Mouse (Mus musculus): ENCODE results near the gene Pcx.

Pcx gene

DNA sequence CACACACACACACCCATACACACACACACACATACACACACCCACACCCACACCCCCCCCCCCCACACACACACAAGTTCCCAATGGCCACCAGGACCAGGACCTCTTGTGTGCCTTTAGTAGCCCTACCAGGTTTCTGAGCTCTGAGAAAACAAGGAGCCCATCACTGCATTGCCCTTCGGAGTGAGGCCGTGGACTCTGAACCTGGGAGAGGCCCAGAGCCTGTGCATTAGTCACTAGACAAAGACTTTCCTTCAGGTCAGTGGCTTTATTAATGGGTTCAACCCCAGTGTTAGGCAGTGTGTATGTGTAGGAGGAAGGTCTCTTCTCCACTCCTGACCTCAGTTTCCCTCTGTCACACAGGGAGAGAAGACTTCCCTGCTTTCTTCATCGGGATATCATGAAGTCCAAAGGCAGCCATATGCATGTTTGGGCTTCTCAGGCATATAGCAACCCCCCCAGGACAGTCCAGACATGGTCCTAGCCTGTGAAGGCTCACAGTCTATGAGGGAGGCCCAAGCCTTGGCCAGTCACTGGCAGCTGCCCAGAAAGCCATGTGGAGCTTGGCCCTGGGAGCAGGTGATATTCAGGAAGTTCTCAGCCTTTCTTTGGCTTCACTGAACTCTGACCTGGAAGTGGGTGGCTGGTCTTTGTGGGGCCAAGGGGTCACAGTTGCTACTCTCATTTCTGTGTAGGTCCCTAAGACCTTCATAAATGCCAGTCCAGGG lies 13.6 kb upstream of the Pcx start:
- DNase-seq (ENCODE audit: low read depth) = peak; percentile 26

GRCm38 (mm10) chr19:4497263-4497973 lies 12.9 kb upstream of the Pcx start:
- DNase-seq (ENCODE audit: low read depth) = peak; percentile 100

GRCm38 (mm10) chr19:4498062-4498933 lies 12.0 kb upstream of the Pcx start, which contains the start of gene 2010003K11Rik:
Gene 2010003K11Rik, minus strand, starts transcription at chr19:4498583.
- DNase-seq (ENCODE audit: low read depth) = peak; percentile 52

- no peak for DNase-seq (ENCODE audit: low read depth)
Observed at GRCm38 (mm10) chr19:4502701-4503100, 7.6 kb upstream of the Pcx start.

DNA sequence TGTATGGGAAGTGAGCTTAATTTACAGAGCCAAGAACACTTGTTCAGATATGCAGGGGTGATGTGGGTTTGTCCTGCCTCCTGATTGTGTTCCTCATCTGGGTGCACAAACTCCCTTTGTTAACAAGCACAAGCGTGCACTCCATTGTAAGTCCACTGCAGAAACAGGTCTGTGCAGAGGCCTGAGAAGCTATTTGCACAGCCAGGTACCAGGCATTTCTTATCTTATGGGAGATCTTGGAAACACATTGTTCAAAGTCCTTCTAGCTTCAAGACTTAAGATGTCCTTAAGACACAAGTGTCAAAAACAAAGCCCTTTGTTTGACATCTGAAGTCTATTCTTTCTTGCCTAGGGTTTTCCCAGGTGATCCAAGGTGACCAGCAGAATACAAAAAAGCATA lies 5.4 kb upstream of the Pcx start:
- no peak for DNase-seq (ENCODE audit: low read depth)

DNA sequence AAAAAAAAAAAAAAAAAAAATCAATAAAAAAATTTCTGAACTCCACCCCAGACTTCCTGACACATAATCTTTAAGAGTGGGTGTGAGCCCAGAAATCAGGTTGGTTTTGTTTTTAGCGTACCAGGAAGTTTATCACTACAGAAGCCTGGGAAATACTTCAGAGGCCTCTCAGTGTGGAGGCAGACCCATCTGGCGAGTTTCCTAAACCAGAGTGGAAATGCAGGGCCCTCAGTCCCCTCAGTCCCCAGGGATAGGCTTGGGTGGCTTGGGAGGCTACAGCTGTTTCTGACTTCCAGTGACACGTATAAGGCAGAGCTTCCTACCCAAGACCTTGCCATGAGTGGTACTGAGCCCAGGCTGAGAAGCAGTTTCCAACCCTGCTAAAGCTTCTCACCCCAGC lies 2.5 kb upstream of the Pcx start:
- DNase-seq (ENCODE audit: low read depth) = no peak

DNA sequence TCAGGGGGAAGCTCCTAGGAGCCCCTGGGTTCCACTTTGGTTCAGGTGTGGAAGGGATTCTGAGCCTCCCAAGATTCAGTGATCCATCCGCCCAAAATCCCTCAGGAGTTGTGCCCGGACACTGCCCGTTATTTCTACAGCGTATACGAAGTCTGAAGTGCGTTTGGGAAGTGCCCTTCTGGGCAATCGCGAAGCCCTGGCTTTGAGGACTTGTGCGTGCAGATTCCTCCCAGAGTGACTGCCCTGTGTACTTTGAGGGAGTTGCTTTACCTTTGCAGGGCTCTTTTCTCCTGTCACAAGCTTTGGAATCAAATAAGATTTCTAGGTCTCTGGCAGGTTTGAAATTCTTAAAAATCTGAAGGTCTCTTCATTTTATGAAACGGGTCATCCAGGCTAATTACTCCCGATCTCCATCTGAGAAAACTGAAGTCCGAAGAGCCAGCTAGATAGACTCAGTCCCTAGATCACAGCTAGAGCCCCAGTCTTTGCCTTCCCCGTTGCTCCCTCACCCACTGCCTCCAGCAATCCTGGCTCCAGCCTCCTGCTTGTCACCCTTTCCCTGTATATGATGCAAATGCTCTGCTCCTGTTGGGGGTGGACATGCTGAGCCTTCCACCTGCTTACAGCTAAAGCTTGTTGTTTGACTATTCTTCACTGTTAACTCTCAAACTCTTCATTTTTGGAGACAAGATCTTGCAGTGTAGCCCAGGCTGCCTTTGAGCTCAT lies 1.0 kb downstream of the Pcx start:
- no peak for DNase-seq (ENCODE audit: low read depth)

- DNase-seq (ENCODE audit: low read depth) = no peak
Observed at GRCm38 (mm10) chr19:4513236-4513858, 3.1 kb downstream of the Pcx start.

DNA sequence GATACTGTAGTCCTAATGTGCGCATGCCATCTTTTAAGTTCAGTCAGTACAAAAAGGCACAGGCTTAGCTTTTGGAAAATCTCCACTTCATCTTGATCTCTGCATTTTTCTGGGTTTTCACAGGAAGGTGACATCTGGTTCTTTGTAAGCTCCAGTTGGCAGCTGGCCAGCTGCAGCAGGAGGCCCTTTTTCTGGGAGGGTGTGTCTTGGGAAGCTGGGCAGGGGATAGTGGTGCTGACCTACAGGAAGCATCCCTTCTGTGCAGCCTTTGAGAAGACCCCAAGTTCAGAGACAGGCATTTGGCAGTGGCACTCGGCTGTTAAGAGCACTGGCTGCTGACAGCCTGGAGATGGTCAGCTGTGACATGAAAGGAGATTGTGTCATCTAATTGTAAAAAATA lies 5.5 kb downstream of the Pcx start:
- peak; percentile 88 for DNase-seq (ENCODE audit: low read depth)

DNA sequence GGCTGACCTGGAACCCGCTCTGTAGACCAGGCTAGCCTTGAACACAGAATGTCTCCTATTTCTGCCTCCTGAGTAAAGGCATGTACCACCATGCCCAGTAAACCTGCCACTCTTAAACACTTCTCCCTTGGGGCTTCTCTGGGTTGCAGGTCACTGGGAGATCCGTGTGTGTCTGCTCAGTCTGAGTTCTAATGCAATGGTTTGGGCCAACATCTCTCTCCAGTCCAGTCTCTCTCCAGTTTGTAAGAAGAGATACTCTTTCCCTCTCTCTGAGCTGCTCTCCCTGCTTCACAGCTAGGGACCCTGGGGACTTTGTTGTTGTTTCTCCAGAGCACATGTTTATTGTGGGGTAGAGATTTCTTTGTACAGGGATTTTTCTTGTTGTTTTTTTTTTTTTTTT lies 6.0 kb downstream of the Pcx start:
- no peak for DNase-seq (ENCODE audit: low read depth)

DNA sequence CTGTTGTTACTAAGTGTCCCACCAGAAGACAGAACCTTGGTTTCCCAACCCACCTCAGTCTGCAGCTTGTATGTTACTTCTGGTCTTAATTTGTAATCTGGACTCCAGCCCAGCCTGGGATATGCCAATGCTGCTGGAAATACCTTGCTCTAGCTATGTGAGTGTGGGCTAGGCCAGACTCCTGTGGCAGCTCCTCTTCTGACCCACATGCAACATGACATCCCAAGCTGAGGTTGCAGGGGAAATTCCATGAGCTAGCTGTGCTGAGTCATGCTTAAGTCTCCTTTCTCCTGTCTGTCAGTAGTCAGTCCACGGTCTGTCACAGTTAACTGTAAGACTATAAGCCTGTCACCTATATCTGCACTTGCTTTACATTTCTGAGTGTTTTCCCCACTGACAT lies 7.2 kb downstream of the Pcx start:
- peak; percentile 81 for DNase-seq (ENCODE audit: low read depth)

DNA sequence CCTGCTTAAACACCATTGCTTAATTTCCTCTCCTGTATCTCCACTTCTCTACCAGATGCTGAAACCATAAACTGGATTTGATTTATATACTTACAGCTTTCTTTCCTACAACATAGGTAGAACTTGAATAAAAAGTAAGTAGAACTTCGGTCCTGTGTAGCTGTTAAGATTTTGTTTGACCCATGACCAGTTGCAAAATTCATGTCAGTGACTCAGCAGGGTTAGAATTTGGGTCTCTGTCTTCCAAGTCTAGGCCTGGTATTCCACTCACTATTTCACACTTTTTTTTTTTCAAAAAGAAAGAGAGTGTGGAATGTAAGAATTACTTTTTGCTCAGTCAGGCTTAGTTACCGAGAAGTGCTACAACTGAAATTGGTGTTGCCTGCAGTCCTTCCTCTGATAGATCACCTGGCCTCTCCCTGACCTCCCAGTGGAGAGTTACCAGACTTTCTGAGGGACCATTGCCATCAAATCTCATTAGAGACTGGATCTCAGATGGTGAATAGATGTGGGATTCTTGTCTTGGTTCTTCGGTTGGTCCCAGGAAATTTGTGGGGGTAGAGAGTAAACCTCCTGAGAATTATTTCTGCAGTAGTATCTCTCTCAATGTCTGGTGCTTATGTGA lies 11.3 kb downstream of the Pcx start:
- peak; percentile 81 for DNase-seq (ENCODE audit: low read depth)

GRCm38 (mm10) chr19:4534646-4535045 lies 24.4 kb downstream of the Pcx start:
- DNase-seq (ENCODE audit: low read depth) = no peak

GRCm38 (mm10) chr19:4535922-4536321 lies 25.6 kb downstream of the Pcx start:
- DNase-seq (ENCODE audit: low read depth) = no peak

DNA sequence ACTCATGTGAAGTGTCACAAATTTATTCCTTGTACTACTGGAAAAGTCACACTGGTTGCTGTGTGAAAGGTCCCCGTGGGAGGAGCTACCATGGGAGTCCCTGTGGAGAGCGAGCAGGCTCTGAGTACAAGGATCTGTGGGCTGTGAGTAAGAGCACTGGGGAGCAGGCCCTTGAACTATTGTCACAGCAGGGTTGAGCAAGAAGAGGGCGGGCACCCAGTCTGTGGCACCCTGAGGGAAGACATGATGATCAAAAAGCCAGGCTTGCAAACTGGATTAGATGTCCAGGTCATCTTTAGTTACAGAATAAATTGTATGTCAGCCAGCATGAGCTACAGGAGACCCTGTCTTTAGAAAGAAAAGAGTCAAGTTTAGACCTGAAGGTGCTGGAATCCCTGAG lies 26.3 kb downstream of the Pcx start:
- DNase-seq (ENCODE audit: low read depth) = no peak

DNA sequence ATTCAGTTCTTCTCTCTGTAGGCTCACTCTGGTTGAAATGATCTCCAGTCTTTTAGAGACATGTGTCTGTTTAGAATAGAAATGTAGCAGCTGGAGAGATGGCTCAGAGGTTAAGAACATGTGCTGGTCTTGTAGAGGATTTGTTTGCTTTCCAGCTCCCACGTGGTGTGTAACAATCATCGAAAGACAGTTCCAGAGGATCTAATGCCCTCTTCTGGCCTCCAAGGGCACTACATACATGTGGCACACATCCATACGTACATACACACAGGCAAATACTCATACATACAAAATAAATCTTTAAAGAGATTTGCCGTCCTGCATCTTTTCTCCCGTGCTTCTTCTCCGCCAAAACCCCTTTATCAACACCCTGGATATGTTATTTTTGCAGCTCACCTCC lies 30.0 kb downstream of the Pcx start:
- DNase-seq (ENCODE audit: low read depth) = no peak

- DNase-seq (ENCODE audit: low read depth) = no peak
Observed at GRCm38 (mm10) chr19:4540992-4541391, 30.7 kb downstream of the Pcx start.

GRCm38 (mm10) chr19:4542081-4542480 lies 31.8 kb downstream of the Pcx start:
- DNase-seq (ENCODE audit: low read depth) = no peak

DNA sequence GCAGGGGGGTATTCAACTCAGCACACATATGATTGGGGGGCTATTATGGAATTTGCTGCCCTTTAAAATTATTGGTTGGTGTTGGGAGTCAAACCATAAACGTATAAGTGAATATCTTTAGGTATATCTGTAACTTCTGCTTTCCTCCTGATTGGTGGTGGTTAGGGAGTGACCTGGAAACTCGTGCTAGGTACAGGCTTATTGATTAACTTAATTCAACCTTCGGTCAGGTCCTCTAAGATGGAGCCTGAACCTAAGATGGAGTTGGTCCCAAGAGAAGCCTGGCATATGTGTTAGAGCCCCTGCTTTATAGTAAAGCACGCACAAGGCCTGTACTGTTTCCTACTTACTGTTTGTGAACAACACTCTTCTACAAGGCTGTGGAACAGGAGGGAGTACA lies 34.8 kb downstream of the Pcx start:
- no peak for DNase-seq (ENCODE audit: low read depth)

GRCm38 (mm10) chr19:4545841-4546240 lies 35.6 kb downstream of the Pcx start:
- no peak for DNase-seq (ENCODE audit: low read depth)

DNA sequence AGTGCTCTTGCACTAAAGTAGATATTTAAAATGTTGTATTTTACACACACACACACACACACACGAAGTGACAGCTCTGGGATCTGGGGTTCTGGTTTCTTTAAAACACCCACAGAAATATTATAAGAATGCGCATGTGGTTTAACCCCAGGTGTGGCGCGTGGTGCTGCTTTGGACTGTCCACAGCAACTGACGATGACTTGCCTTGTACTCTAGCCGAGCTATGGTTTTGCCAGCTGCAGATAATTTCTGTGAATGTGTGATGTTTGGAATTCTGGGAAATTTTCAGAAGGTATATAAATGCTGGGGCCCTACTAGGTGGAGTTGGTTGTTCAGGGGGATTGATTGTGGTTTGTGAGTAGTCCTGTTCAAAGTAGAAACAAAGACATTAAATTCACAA lies 37.5 kb downstream of the Pcx start:
- DNase-seq (ENCODE audit: low read depth) = no peak

Data from NIH3T3 (cell line).